27 mouse cellular contexts compared by ENCODE assay signal in the genomic region with DNA sequence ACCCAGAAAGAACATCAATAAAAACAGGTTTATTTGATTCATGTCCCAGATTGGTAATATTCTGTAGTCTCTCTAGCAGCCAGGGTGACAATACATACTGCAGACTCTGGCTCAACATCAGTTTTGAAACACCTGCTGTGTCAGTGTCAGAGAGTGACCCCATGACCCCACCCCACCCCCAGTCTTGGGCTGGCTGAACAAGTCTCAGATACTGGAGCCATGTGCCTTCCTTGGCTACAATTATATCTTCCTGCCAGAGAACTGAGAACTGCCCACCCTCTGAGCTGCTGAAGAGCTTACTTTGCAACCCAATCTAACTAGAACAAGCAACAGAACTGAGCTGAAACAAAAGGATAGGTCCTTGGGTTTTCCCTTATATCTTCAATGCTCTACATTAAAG.
"Had no signal": no experiment of that assay in that cellular context is flagged by ENCODE, and none has a peak within 500 bp of the region (broad histone marks: within the 10 kb centered on the region; RNA-seq: fewer than 3 reads in every experiment).

No protein-coding gene starts in this region.

- H3K27me3 ChIP-seq: heart, embryonic 13.5 days; heart, embryonic 15.5 days; hindbrain, embryonic 13.5 days; hindbrain, embryonic 15.5 days; kidney, embryonic 15.5 days; limb, embryonic 13.5 days; limb, embryonic 15.5 days; liver, embryonic 13.5 days; liver, embryonic 15.5 days had no signal

- ATAC-seq: hindbrain, postnatal 0 days; intestine, embryonic 16.5 days had no signal

- H3K4me1 ChIP-seq: heart, embryonic 13.5 days; heart, embryonic 15.5 days; hindbrain, embryonic 13.5 days; hindbrain, embryonic 15.5 days; kidney, embryonic 15.5 days; limb, embryonic 13.5 days; limb, embryonic 15.5 days; liver, embryonic 13.5 days; liver, embryonic 15.5 days had no signal

- H3K36me3 ChIP-seq: heart, embryonic 13.5 days; heart, embryonic 15.5 days; hindbrain, embryonic 13.5 days; hindbrain, embryonic 15.5 days; kidney, embryonic 15.5 days; limb, embryonic 13.5 days; limb, embryonic 15.5 days; liver, embryonic 13.5 days; liver, embryonic 15.5 days had no signal

- H3K9ac ChIP-seq: heart, embryonic 13.5 days; heart, embryonic 15.5 days; hindbrain, embryonic 13.5 days; hindbrain, embryonic 15.5 days; kidney, embryonic 15.5 days; limb, embryonic 13.5 days; limb, embryonic 15.5 days; liver, embryonic 13.5 days; liver, embryonic 15.5 days had no signal

- H3K27ac ChIP-seq: heart, adult 2 months; heart, embryonic 13.5 days; heart, embryonic 15.5 days; hindbrain, embryonic 13.5 days; hindbrain, embryonic 15.5 days; hindbrain, postnatal 0 days; kidney, embryonic 15.5 days; kidney, postnatal 0 days; limb, embryonic 13.5 days; limb, embryonic 15.5 days; liver, embryonic 13.5 days; liver, embryonic 15.5 days had no signal

- H3K4me2 ChIP-seq: heart, embryonic 11.5 days; heart, embryonic 13.5 days; heart, embryonic 15.5 days; hindbrain, embryonic 13.5 days; hindbrain, embryonic 15.5 days; kidney, embryonic 15.5 days; limb, embryonic 13.5 days; limb, embryonic 15.5 days; liver, embryonic 13.5 days; liver, embryonic 15.5 days had no signal

- DNase-seq: gastrocnemius, postnatal 14 days; gastrocnemius, postnatal 36 days; heart, adult 11 months; heart, adult 2 months; heart, postnatal 14 days; heart, postnatal 36 days; kidney, adult 11 months; kidney, adult 2 months; kidney, adult 9 months; kidney, postnatal 14 days; kidney, postnatal 36 days; layer of hippocampus, adult 9-11 months; layer of hippocampus, postnatal 36 days; left cerebral cortex, postnatal 4 days; liver, embryonic 13.5 days had no signal

- H3K4me3 ChIP-seq: heart, adult 2 months; heart, embryonic 13.5 days; heart, embryonic 15.5 days; hindbrain, embryonic 13.5 days; hindbrain, embryonic 15.5 days; kidney, embryonic 15.5 days; limb, embryonic 13.5 days; limb, embryonic 15.5 days; liver, embryonic 13.5 days; liver, embryonic 15.5 days had no signal

- H3K9me3 ChIP-seq: heart, embryonic 13.5 days; heart, embryonic 15.5 days; hindbrain, embryonic 13.5 days; hindbrain, embryonic 15.5 days; kidney, embryonic 15.5 days; limb, embryonic 13.5 days; limb, embryonic 15.5 days; liver, embryonic 13.5 days; liver, embryonic 15.5 days had no signal
